Mouse (Mus musculus) hematopoietic stem cell, adult 5-6 weeks (primary cell): Measurements from ENCODE around the gene Oxsm. TPM values are rescaled to one million over a fixed set of nuclear protein-coding genes. Genes with fewer than 3 reads are reported as not detected.

Experiments
- ATAC-seq, 2 experiments: fragments of 125-278 bp in 1 of 2; replicated peaks in 1 of 2; 2 replicates each; pipeline ENCODE4 v1.8.0; 2016 to 2017; ENCODE audit warnings: inconsistent platforms in 2 of 2, mild to moderate bottlenecking in 2 of 2, moderate number of reproducible peaks in 2 of 2, low read depth in 1 of 2, moderate TSS enrichment in 1 of 2; ENCODE audit not compliant: low FRiP score in 2 of 2, poor library complexity in 2 of 2, severe bottlenecking in 2 of 2, insufficient read depth in 1 of 2, low TSS enrichment in 1 of 2
- total RNA-seq: library from RNA; stranded (forward); fragments of 172-1452, 232-1000 nt; gene quantifications from 2 replicates; pipeline ENCODE4 v1.2.3, GENCODE M21; 2017

The Oxsm gene
- total RNA-seq, 1 experiment from 2014 or later: 11.0 TPM

DNA sequence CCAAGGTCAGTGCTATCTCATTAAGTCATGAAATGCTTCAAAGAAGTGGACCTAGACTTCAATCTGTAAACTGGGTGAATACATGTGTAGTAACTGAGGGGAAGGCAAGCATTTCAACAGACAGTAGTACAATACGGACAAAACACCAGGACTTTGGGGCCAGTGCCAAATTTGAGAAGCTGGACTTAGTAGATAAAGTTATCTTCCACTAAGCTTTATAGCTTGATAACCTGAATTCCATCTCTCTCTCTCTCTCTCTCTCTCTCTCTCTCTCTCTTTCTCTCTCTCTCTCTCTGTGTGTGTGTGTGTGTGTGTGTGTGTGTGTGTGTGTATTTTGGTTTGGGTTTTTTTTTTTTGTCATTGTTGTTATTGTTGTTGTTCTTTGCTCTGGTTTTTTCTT, 4.5 kb downstream of the Oxsm start:
- ATAC-seq: no peak

DNA sequence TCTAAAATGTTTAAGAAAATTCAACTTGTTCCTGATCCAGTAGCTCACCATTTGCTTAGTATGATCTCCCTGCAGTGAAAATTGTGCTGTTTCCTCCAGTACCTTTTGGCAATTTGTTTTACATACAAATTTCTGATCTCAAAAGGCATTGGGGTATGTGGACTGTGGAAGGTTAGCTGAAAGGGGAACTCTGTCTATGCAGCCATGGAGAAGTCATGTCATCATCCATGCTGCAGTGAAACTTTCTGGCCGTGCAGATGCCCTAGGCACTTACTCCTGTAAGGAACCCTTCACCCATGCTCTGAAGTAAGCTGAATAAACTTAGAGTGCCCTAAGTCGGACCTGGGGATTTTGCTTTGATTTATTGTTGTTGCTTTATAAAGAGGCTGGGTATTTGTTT, 5.2 kb downstream of the Oxsm start:
- ATAC-seq: no peak; a peak in 1 of 4 replicates

DNA sequence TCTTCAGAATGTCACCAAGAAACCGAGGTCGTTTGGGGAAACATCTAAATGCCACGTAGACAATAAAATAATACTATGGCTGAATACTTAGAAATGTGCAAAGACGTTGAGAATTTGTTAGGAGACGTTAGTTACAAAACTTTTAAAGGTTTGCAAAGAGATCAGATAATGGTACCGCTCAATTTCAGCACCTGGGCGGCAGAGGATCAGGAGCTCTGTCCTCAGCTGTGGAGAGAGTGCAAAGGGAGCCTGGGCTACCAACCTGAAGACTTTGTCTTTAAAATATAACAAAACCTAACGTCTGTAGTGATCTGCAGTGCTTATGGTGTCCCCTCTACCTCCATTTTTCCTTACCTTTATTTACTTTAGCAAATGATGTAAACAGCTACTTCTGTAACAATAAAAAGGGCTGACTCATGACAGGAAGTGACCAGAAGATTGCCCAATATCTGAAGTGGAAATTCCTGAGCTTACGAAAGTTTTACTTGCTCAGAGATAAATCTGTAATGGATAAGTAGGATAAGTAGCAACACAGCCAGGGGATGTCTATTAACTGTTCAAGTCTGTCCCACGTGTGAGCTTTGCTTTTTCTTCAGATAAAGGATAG, 5.9 kb downstream of the Oxsm start:
- ATAC-seq: peak; percentile 13 to 20; a peak in 2 of 4 replicates

GRCm38 (mm10) chr14:16242947-16243602, 6.5 kb downstream of the Oxsm start:
- peak; percentile 81 to 91 for ATAC-seq

DNA sequence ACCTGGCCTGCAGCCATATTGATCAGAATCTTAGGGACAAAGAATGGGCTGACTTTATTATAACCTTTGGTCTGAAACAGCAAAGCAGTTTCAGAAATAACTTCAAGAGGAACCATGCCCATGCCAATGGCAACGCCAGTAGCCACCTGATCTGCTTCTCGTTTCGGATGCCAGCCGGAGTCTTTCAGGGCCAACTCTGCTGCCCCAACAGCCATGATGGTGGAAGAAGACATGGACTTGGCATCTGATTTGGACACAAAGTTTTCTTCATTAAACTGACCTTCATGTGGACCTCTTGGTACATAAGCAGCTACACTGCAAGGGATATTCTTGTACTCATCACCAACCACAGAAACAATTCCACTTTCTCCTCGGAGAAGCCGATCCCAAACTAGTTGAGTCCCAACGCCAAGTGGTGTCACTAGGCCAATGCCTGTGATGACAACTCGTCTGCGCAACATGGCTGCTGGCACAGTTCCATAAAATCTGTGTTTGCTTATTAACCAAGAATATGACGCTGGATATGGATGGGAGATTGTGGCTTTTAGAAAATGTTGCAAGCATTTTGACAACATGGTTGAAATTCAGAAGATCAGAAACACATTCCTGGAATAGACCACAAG, 7.3 kb downstream of the Oxsm start:
- no peak for ATAC-seq

- ATAC-seq: no peak
These were observed 13.1 kb downstream of the Oxsm start for GRCm38 (mm10) chr14:16236466-16236865.

GRCm38 (mm10) chr14:16233515-16233914, 16.1 kb downstream of the Oxsm start:
- ATAC-seq: no peak

DNA sequence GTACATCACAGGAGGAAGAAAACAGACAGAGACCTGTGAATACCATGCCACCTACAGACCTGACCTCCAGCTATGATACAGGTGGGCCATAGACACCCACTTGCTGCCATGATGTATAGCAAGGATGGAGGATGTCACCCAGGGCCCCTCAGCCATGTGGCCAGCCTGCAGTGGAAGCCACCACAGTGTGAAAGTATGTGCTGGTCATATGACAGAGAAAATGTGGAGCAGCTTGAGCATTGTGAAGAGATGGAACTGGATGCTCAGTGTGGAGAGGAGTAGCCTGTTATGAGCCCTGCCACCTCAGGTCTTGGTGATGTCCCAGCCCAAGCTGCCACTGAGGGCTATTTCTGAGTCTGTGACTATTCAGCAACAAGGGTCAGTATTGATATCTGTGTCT, 19.0 kb downstream of the Oxsm start:
- ATAC-seq: no peak

GRCm38 (mm10) chr14:16229395-16229794, 20.2 kb downstream of the Oxsm start:
- ATAC-seq: no peak

DNA sequence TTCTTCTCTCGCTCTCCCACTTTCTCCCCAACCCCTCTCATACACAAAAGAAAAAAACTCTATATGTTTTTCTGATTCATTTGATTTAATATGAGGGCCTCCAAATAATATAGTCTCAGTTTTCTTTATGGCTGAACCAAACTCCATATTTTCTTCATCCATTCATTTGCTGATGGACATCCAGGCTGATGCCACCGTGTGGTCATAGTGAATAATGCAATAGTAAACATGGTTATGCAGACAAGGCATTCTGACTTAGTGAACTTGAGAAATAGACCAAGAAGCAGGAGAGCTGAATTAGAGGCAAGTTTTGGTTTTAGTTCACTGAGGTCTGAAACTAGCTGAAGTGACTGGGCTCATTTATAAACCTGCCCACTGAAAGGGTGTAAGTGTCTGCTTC, 30.6 kb downstream of the Oxsm start:
- ATAC-seq: peak in 1 of 2 experiments; percentile 56; a peak in 3 of 4 replicates

- ATAC-seq: no peak
These were observed 41.9 kb downstream of the Oxsm start for GRCm38 (mm10) chr14:16207722-16208121.

GRCm38 (mm10) chr14:16201673-16202072, 47.9 kb downstream of the Oxsm start:
- ATAC-seq: peak in 1 of 2 experiments; percentile 22; a peak in 1 of 4 replicates

DNA sequence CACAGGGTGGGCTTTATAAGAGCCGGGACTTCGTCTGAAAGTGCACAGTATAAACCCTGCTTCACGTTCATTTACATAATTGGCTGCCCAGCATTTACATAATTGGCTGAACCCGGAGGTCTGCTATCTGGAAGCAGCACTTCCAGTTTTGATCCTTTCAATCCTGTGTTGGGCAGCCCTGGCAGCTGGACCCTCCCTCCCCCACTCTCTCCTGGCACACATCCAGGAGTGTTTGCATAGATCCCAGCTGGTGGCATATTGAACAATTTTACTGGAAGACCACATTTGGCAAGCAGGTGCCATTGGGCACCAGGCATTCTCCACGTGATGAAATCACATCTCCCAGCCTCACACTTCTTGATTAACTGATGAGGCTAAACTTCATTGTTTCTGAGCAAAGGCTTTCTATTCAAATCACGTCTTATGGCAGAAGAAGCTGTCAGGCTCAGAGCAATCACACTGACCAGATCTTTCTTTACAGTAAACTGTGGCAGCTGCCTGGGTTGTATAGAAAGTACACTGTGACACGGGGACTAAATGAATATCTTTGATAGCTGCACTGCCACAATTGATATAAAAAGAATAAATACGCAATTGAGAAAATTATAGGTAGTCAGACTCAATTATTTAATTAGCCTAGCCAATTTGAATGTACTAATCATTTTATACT, 48.5 kb downstream of the Oxsm start:
- ATAC-seq: 0 out of 4 replicates have a peak, but pooled peaks of 1 of the 2 experiments have one; percentile 12

DNA sequence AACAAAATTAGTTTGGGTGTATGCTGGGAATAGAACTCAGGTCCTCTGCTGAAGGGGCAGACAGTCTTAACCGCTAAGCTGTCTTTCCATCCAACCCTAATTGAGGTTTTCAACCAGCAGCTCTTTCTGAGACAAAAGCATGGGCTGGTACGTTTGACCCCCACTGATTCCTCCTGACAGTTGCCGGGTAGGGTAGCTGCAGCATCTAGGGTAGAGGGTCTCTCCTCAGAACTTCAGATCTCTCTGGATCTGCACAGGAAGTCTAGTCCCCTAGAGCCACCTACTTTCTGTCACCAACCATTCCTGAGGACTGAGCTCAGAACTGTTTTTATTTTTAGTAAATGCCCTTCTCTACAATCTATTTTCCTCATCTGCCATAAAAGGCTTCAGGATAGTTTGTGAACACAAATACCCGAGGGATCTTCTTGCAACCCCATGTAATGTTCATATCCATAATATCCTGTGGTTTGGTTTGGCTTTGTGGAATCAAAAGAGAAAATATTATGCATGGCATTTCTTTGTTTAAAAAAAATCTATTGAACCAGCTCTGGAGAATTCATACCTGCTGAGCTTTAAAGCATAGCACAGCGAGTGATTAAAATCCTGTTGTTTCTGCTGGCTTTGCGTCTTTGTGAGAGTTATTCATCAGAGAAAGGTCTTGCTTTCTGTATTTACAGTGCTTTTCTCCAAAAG, 49.2 kb downstream of the Oxsm start:
- no peak for ATAC-seq

DNA sequence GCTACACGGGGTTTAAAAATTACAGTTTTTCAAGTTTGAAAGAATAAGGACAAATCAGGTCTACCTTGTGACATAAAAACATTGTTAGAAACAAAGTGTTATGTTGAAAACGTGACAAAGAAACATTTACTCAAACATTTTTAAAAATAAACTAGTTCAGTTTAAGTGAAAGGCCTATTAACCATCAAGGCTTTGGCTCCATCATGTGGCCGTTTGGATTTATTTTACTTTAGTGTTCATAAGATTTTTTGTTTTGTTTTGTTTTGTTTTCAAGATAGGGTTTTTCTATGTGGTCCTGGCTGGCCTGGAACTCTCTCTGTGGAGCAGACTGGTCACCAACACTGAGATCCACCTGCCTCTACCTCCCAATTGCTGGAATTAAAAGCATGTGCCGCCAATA, 53.1 kb downstream of the Oxsm start:
- no peak for ATAC-seq

DNA sequence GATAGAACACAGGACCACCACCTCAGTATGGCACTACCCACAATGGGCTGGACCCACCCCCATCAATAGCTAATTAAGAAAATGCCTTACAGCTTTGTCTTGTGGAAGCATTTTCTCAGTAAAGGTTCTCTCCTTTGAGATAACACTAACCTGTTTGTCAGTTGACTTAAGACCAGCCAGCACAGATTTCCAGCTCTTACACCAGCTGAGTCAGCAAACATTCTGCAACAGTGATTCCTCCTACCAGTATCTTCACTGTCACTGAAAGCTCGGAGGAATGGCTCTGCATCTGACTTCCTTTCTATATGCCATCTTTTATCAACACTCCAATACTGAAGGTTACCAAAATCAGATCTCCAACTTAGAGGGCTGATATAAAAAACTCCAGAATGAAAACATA, 54.1 kb downstream of the Oxsm start:
- no peak for ATAC-seq

DNA sequence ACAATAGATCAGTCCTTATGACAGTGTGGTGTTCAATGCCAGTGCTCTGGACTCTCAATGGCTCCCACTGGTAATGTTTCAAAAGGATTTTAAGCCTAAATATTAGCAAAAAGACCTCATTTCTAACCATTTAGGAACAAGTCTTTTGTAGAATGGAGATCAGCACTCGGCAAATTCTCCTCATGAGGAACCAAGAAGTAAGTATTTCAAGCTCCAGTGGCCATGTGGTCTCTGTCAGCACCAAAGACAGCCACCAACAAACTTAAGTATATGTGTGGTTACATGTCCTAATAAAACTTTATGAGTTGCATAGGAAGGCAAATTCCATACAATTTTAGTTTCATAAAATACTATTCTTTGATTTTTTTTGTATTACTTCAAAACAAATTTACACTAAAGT, 55.5 kb downstream of the Oxsm start:
- ATAC-seq: no peak

DNA sequence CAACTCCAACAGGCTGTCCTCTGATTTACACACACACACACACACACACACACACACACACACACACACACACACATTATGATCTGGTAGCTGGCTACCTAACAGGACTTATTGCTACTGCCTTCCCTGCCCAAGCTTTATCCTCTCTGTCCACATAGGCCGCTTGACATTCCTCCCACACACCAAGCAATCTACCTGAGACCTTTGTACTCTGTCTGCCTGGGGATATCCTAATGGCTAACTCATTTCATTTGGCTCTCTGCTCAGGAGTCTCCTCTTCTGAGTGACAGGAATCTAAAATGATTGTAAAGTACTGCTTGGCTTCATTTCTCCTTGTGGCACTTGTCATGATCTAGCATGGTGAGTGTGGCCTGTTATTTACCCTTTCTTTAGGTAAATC, 60.5 kb downstream of the Oxsm start:
- ATAC-seq: no peak
